Comparison of ENCODE assay signal across 9 mouse cellular contexts in genomic region chr1:23492981-23493380, GRCm38 (mm10).
"Had no signal": no experiment of that assay in that cellular context is flagged by ENCODE, and none has a peak within 500 bp of the region (broad histone marks: within the 10 kb centered on the region; RNA-seq: fewer than 3 reads in every experiment).

No protein-coding gene starts in this region.

- DNase-seq: layer of hippocampus, adult 9-11 months; liver; lung, adult 18-20 months; lung, postnatal 10 days; lung, postnatal 36 days; retina, postnatal 1 day; right cerebral cortex, postnatal 25 days; thymus, adult 18-20 months; thymus, postnatal 36 days had no signal
